Mouse (Mus musculus): ENCODE data around the gene Fto.
A peak's percentile ranks its signal among the peaks of the same experiment; 100 is the strongest.

The Fto gene

GRCm38 (mm10) chr8:91324271-91324670 is 10.9 kb downstream of the Fto start:
- peak; percentile 43 for DNase-seq (ENCODE audit: low read depth, low spot score)

- DNase-seq (ENCODE audit: low read depth, low spot score): no peak
Measured at GRCm38 (mm10) chr8:91324916-91325315, 11.6 kb downstream of the Fto start.

- no peak for DNase-seq (ENCODE audit: low read depth, low spot score)
Measured at GRCm38 (mm10) chr8:91326018-91326417, 12.7 kb downstream of the Fto start.

- DNase-seq (ENCODE audit: low read depth, low spot score): no peak
Measured at GRCm38 (mm10) chr8:91326946-91327345, 13.6 kb downstream of the Fto start.

GRCm38 (mm10) chr8:91327471-91328205 is 14.3 kb downstream of the Fto start:
- DNase-seq (ENCODE audit: low read depth, low spot score): peak; percentile 54

GRCm38 (mm10) chr8:91329056-91329455 is 15.7 kb downstream of the Fto start:
- DNase-seq (ENCODE audit: low read depth, low spot score): no peak

- no peak for DNase-seq (ENCODE audit: low read depth, low spot score)
Measured at GRCm38 (mm10) chr8:91329461-91329850, 16.1 kb downstream of the Fto start.

GRCm38 (mm10) chr8:91338389-91339154 is 25.2 kb downstream of the Fto start:
- no peak for DNase-seq (ENCODE audit: low read depth, low spot score)

GRCm38 (mm10) chr8:91339651-91340050 is 26.3 kb downstream of the Fto start:
- DNase-seq (ENCODE audit: low read depth, low spot score): no peak

GRCm38 (mm10) chr8:91340746-91341145 is 27.4 kb downstream of the Fto start:
- no peak for DNase-seq (ENCODE audit: low read depth, low spot score)

GRCm38 (mm10) chr8:91342196-91342595 is 28.9 kb downstream of the Fto start:
- no peak for DNase-seq (ENCODE audit: low read depth, low spot score)

GRCm38 (mm10) chr8:91342798-91343197 is 29.5 kb downstream of the Fto start:
- DNase-seq (ENCODE audit: low read depth, low spot score): no peak

- no peak for DNase-seq (ENCODE audit: low read depth, low spot score)
Measured at GRCm38 (mm10) chr8:91344659-91345058, 31.3 kb downstream of the Fto start.

- peak; percentile 40 for DNase-seq (ENCODE audit: low read depth, low spot score)
Measured at GRCm38 (mm10) chr8:91347146-91347545, 33.8 kb downstream of the Fto start.

- no peak for DNase-seq (ENCODE audit: low read depth, low spot score)
Measured at GRCm38 (mm10) chr8:91347595-91347994, 34.3 kb downstream of the Fto start.

- no peak for DNase-seq (ENCODE audit: low read depth, low spot score)
Measured at GRCm38 (mm10) chr8:91349816-91350215, 36.5 kb downstream of the Fto start.

- DNase-seq (ENCODE audit: low read depth, low spot score): no peak
Measured at GRCm38 (mm10) chr8:91350628-91351027, 37.3 kb downstream of the Fto start.

- no peak for DNase-seq (ENCODE audit: low read depth, low spot score)
Measured at GRCm38 (mm10) chr8:91352598-91352997, 39.3 kb downstream of the Fto start.

- DNase-seq (ENCODE audit: low read depth, low spot score): peak; percentile 42
Measured at GRCm38 (mm10) chr8:91353062-91353461, 39.7 kb downstream of the Fto start.

GRCm38 (mm10) chr8:91353907-91354306 is 40.6 kb downstream of the Fto start:
- DNase-seq (ENCODE audit: low read depth, low spot score): no peak

GRCm38 (mm10) chr8:91355301-91355905 is 42.1 kb downstream of the Fto start:
- DNase-seq (ENCODE audit: low read depth, low spot score): no peak

- DNase-seq (ENCODE audit: low read depth, low spot score): no peak
Measured at GRCm38 (mm10) chr8:91355956-91356699, 42.8 kb downstream of the Fto start.

Measured in ES-CJ7 (cell line).